Mouse (Mus musculus) CH12.LX (cell line): Measurements from ENCODE around the gene Slc7a7. TPM values are rescaled to one million over a fixed set of nuclear protein-coding genes. Genes with fewer than 3 reads are reported as not detected.

Source experiments
- DNase-seq: peaks from one replicate; pipeline ENCODE4 v3.0.0-alpha.2; 2013; ENCODE audit errors: extremely low read depth
- H3K27ac ChIP-seq: 2 replicates; pipeline ENCODE4 v1.5.1; 2012; ENCODE audit warnings: low read depth, mild to moderate bottlenecking, control low read depth, moderate library complexity; ENCODE audit not compliant: insufficient read depth
- H3K27me3 ChIP-seq: replicated peaks from 2 replicates; pipeline ENCODE3; 2012; ENCODE audit warnings: inconsistent platforms
- H3K36me3 ChIP-seq, 2 experiments: replicated peaks in 1 of 2; 2 replicates each; pipeline versions ENCODE3 to v1.6.1; 2012; ENCODE audit warnings: inconsistent platforms in 1 of 2, low read length in 1 of 2, mild to moderate bottlenecking in 1 of 2, mixed read lengths in 1 of 2, moderate library complexity in 1 of 2; ENCODE audit not compliant: control insufficient read depth in 1 of 2, insufficient read depth in 1 of 2
- H3K4me1 ChIP-seq, 2 experiments: 2 replicates each; pipeline ENCODE4 v1.6.1; 2012; ENCODE audit warnings: inconsistent platforms in 1 of 2, moderate library complexity in 1 of 2; ENCODE audit not compliant: insufficient read depth in 2 of 2, control insufficient read depth in 1 of 2
- H3K4me2 ChIP-seq: 2 replicates; pipeline ENCODE4 v1.6.1; 2012; ENCODE audit warnings: low read depth, mild to moderate bottlenecking, control low read depth; ENCODE audit not compliant: poor library complexity, insufficient read depth, severe bottlenecking
- H3K4me3 ChIP-seq, 3 experiments: fragments of 150-350 bp in 1 of 3; sonication (generic) in 1 of 3; replicated peaks in 1 of 3; 2 replicates each; pipeline versions ENCODE3 to v1.5.1; 2011 to 2012; ENCODE audit warnings: low read depth in 2 of 3, low read length in 2 of 3, mild to moderate bottlenecking in 2 of 3, moderate library complexity in 2 of 3, control low read depth in 1 of 3, improper control_type of control experiment in 1 of 3, inconsistent platforms in 1 of 3, mixed read lengths in 1 of 3; ENCODE audit not compliant: poor library complexity in 1 of 3
- H3K79me2 ChIP-seq: replicated peaks from 2 replicates; pipeline ENCODE4 v1.6.1; 2012; ENCODE audit warnings: mild to moderate bottlenecking, moderate library complexity; ENCODE audit not compliant: control insufficient read depth, poor library complexity, insufficient read depth, severe bottlenecking; ENCODE audit errors: extremely low read depth
- H3K9ac ChIP-seq: 2 replicates; pipeline ENCODE4 v1.6.1; 2012; ENCODE audit warnings: low read depth, mild to moderate bottlenecking, control low read depth, moderate library complexity; ENCODE audit not compliant: insufficient read depth
- H3K9me3 ChIP-seq: replicated peaks from 2 replicates; pipeline ENCODE3; 2012; ENCODE audit warnings: low read length, inconsistent platforms, mixed read lengths
- BHLHE40 ChIP-seq: IDR thresholded peaks from 2 replicates; pipeline ENCODE4 v1.6.1; 2011; ENCODE audit warnings: mild to moderate bottlenecking, low read depth, low read length, improper control_type of control experiment
- CHD1 ChIP-seq: IDR thresholded peaks from 2 replicates; pipeline ENCODE4 v1.6.1; 2012; ENCODE audit warnings: low read depth, low read length, improper control_type of control experiment, inconsistent platforms
- CHD2 ChIP-seq: IDR thresholded peaks from 2 replicates; pipeline ENCODE4 v1.6.1; 2011; ENCODE audit warnings: low read length, improper control_type of control experiment
- CTCF ChIP-seq, 2 experiments: IDR thresholded peaks in 1 of 2; conservative IDR thresholded peaks in 1 of 2; 2 replicates each; pipeline ENCODE4 v1.5.1; 2011 to 2012; ENCODE audit warnings: low read depth in 2 of 2, low read length in 2 of 2, improper control_type of control experiment in 1 of 2, inconsistent platforms in 1 of 2, mild to moderate bottlenecking in 1 of 2, moderate library complexity in 1 of 2
- E2F4 ChIP-seq: IDR thresholded peaks from 2 replicates; pipeline ENCODE4 v1.6.1; 2011; ENCODE audit warnings: low read depth, low read length, improper control_type of control experiment; ENCODE audit not compliant: insufficient replicate concordance
- ELF1 ChIP-seq: IDR thresholded peaks from 2 replicates; pipeline ENCODE4 v1.6.1; 2014; ENCODE audit warnings: low read depth, mild to moderate bottlenecking, inconsistent platforms, low read length, improper control_type of control experiment
- EP300 ChIP-seq: IDR thresholded peaks from 2 replicates; pipeline ENCODE4 v1.6.1; 2011; ENCODE audit warnings: low read length, improper control_type of control experiment
- GABPA ChIP-seq: IDR thresholded peaks from 2 replicates; pipeline ENCODE4 v1.6.1; 2012; ENCODE audit warnings: low read depth, low read length, improper control_type of control experiment, inconsistent platforms; ENCODE audit not compliant: insufficient replicate concordance
- HCFC1 ChIP-seq: IDR thresholded peaks from 2 replicates; pipeline ENCODE4 v1.6.1; 2012; ENCODE audit warnings: low read depth, mild to moderate bottlenecking, inconsistent platforms, low read length, improper control_type of control experiment
- IRF4 ChIP-seq: IDR thresholded peaks from 2 replicates; pipeline ENCODE4 v1.6.1; 2014; ENCODE audit warnings: low read depth, mild to moderate bottlenecking, inconsistent platforms, low read length, improper control_type of control experiment
- JUN ChIP-seq: IDR thresholded peaks from 2 replicates; pipeline ENCODE4 v1.6.1; 2011; ENCODE audit warnings: low read depth, mild to moderate bottlenecking, low read length, improper control_type of control experiment, moderate library complexity; ENCODE audit not compliant: insufficient read depth
- JUND ChIP-seq: conservative IDR thresholded peaks from 2 replicates; pipeline ENCODE4 v1.6.1; 2011; ENCODE audit warnings: low read depth, low read length, improper control_type of control experiment
- KAT2A ChIP-seq: IDR thresholded peaks from 2 replicates; pipeline ENCODE4 v1.6.1; 2012; ENCODE audit warnings: low read length, improper control_type of control experiment, inconsistent platforms; ENCODE audit not compliant: insufficient replicate concordance
- MAFK ChIP-seq: IDR thresholded peaks from 2 replicates; pipeline ENCODE4 v1.6.1; 2011; ENCODE audit warnings: low read length, improper control_type of control experiment; ENCODE audit not compliant: insufficient replicate concordance
- MAX ChIP-seq: IDR thresholded peaks from 2 replicates; pipeline ENCODE4 v1.6.1; 2011; ENCODE audit warnings: low read length, improper control_type of control experiment
- MEF2A ChIP-seq: IDR thresholded peaks from 2 replicates; pipeline ENCODE4 v1.6.1; 2014; ENCODE audit warnings: low read depth, mild to moderate bottlenecking, inconsistent platforms, low read length, improper control_type of control experiment, borderline replicate concordance
- MXI1 ChIP-seq: IDR thresholded peaks from 2 replicates; pipeline ENCODE4 v1.6.1; 2011; ENCODE audit warnings: mild to moderate bottlenecking, low read depth, low read length, improper control_type of control experiment
- MYC ChIP-seq: IDR thresholded peaks from 2 replicates; pipeline ENCODE4 v1.6.1; 2011; ENCODE audit warnings: low read depth, mild to moderate bottlenecking, improper control_type of control experiment, low read length
- NELFE ChIP-seq: IDR thresholded peaks from 2 replicates; pipeline ENCODE4 v1.6.1; 2011; ENCODE audit warnings: low read depth, low read length, improper control_type of control experiment
- NRF1 ChIP-seq: IDR thresholded peaks from 2 replicates; pipeline ENCODE4 v1.6.1; 2014; ENCODE audit warnings: low read depth, mild to moderate bottlenecking, inconsistent platforms, low read length, improper control_type of control experiment, moderate library complexity
- PAX5 ChIP-seq: IDR thresholded peaks from 2 replicates; pipeline ENCODE4 v1.6.1; 2012; ENCODE audit warnings: low read length, inconsistent platforms, mixed read lengths
- POLR2A ChIP-seq: IDR thresholded peaks from 2 replicates; pipeline ENCODE4 v1.6.1; 2011; ENCODE audit warnings: low read depth, mild to moderate bottlenecking, improper control_type of control experiment, low read length
- POLR2AphosphoS2 ChIP-seq: IDR thresholded peaks from 2 replicates; pipeline ENCODE4 v1.6.1; 2011; ENCODE audit warnings: low read depth, low read length, improper control_type of control experiment
- RAD21 ChIP-seq: IDR thresholded peaks from 2 replicates; pipeline ENCODE4 v1.6.1; 2011; ENCODE audit warnings: low read depth, mild to moderate bottlenecking, low read length, improper control_type of control experiment, moderate library complexity
- RCOR1 ChIP-seq: conservative IDR thresholded peaks from 2 replicates; pipeline ENCODE4 v1.6.1; 2012; ENCODE audit warnings: low read depth, mild to moderate bottlenecking, inconsistent platforms, low read length, improper control_type of control experiment
- SIN3A ChIP-seq: IDR thresholded peaks from 2 replicates; pipeline ENCODE4 v1.6.1; 2012; ENCODE audit warnings: low read length, improper control_type of control experiment, inconsistent platforms
- TBP ChIP-seq: conservative IDR thresholded peaks from 2 replicates; pipeline ENCODE4 v1.6.1; 2011; ENCODE audit warnings: low read depth, low read length, improper control_type of control experiment
- TCF12 ChIP-seq: IDR thresholded peaks from 2 replicates; pipeline ENCODE4 v1.6.1; 2014; ENCODE audit warnings: low read depth, mild to moderate bottlenecking, inconsistent platforms, low read length, improper control_type of control experiment
- UBTF ChIP-seq: IDR thresholded peaks from 2 replicates; pipeline ENCODE4 v1.6.1; 2012; ENCODE audit warnings: low read depth, mild to moderate bottlenecking, inconsistent platforms, low read length, improper control_type of control experiment, moderate library complexity
- USF1 ChIP-seq: IDR thresholded peaks from 2 replicates; pipeline ENCODE4 v1.6.1; 2014; ENCODE audit warnings: low read depth, mild to moderate bottlenecking, inconsistent platforms, low read length, improper control_type of control experiment
- USF2 ChIP-seq: conservative IDR thresholded peaks from 2 replicates; pipeline ENCODE4 v1.6.1; 2011; ENCODE audit warnings: low read depth, low read length, improper control_type of control experiment
- ZC3H11A ChIP-seq: IDR thresholded peaks from 2 replicates; pipeline ENCODE4 v1.6.1; 2012; ENCODE audit warnings: low read depth, mild to moderate bottlenecking, inconsistent platforms, low read length, improper control_type of control experiment
- ZMIZ1 ChIP-seq: IDR thresholded peaks from 2 replicates; pipeline ENCODE4 v1.6.1; 2012; ENCODE audit warnings: low read depth, mild to moderate bottlenecking, inconsistent platforms, low read length, improper control_type of control experiment
- ZNF384 ChIP-seq: IDR thresholded peaks from 2 replicates; pipeline ENCODE4 v1.6.1; 2012; ENCODE audit warnings: low read depth, low read length, improper control_type of control experiment, inconsistent platforms
- dilution Hi-C: fragments of 300-500 bp; cut with MboI; formaldehyde crosslinking; loops from 2 replicates; pipeline ENCODE4 v1.14.3; 2020; ENCODE audit warnings: low sequenced_read_pairs; ENCODE audit not compliant: extremely low pct_unique_long_range_greater_than_20kb, extremely low pct_ligation_motif_present
- in situ Hi-C: fragments of 300-500 bp; cut with MboI; formaldehyde crosslinking; loops from 3 replicates; pipeline ENCODE4 v1.14.3; 2019; ENCODE audit warnings: low sequenced_read_pairs, low pct_ligation_motif_present, low pct_unique_long_range_greater_than_20kb, mixed read lengths
- polyA plus RNA-seq: library from polyadenylated mRNA; unstranded; fragments of >175 nt; gene quantifications from 2 replicates; pipeline ENCODE4 v1.2.1, GENCODE M21; 2012; ENCODE audit warnings: low read depth; ENCODE audit not compliant: insufficient read length
- total RNA-seq, 2 experiments: library from RNA; depleted of rRNA; stranded (reverse); fragments of 300-350 nt in 1 of 2; fragments of >200 nt in 1 of 2; gene quantifications; 2 replicates each; pipeline ENCODE4 v1.2.3; 2012 to 2014

Gene Slc7a7
- total and polyA plus RNA-seq, 3 experiments: 27.8 to 50.4 (median 45.4) TPM

DNA sequence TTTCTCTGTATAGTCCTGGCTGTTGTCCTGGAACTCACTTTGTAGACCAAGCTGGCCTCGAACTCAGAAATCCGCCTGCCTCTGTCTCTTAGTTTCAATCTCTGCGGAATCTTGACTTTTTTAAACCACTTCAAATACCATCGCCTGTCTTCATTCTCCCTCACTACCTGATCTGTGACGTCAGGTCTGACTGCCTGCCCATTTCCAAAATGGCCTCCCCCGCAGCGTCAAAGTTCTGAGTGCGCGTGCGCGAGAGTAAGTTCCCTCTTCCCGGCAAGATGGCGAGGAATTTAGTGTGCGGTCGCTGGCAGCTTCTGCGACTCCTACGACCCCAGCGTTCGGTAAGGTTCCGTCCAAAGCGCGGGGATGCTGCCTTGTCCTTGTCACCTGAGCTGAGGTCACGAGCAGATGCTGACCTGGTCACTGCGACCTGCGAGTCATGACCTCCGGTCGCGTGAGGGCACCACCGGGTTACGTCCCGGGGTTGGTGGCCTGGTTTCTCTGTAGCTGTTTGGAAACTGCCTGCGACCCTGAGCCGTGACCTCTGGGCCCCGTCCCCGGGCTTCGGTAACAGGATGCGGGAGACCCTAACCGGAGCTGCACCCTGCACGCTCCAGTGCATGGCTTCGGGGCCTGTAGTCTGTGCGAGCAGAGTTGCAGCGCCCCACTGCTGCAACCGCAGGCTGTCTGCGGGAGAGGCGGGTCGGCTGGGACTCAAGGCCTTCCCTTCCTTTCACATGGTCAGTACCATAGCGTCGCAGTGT is 56.8 kb downstream of the Slc7a7 start, which contains the start of gene Oxa1l:
Gene Oxa1l, plus strand, starts transcription at position 258 of the 764 bp plus-strand sequence.
- H3K4me3 ChIP-seq: peak within 1 kb of the TSS; percentile 81 to 100 (median 97)
- in situ Hi-C loops: no loop called here
- peak; percentile 96 for DNase-seq
- peaks cover 2 to 16% of the 10 kb centered on the region in 2 experiments; a peak in 1 of 4 replicates for H3K4me1 ChIP-seq
- TF ChIP-seq USF1 (no peak), POLR2AphosphoS2 (peak; percentile 77), UBTF (no peak; the same call in 1 of the 2 replicates), RCOR1 (peak; percentile 76; the same call in 1 of the 2 replicates), MAFK (no peak), MXI1 (peak; percentile 69; the same call in 1 of the 2 replicates), USF2 (no peak), PAX5 (no peak), CTCF (conservative IDR thresholded peaks at IDR 0.05 in 1 of 2, IDR thresholded peaks at IDR 0.05 in 1 of 2; ENCODE audit: low read depth in 2 of 2, low read length in 2 of 2) (peak in 1 of 2 experiments; percentile 28; a peak in 1 of 4 replicates), MEF2A (peak; percentile 44), POLR2A (peak; percentile 91), GABPA (peak; percentile 54; the same call in 1 of the 2 replicates), JUN (no peak), MYC (peak; percentile 65; the same call in 1 of the 2 replicates), JUND (0 out of 2 replicates have a peak, but pooled peaks have one; percentile 40), HCFC1 (peak; percentile 96), ZNF384 (peak; percentile 88), BHLHE40 (peak; percentile 90), CHD1 (0 out of 2 replicates have a peak, but pooled peaks have one; percentile 20), EP300 (no peak), E2F4 (no peak), IRF4 (peak; percentile 61; the same call in 1 of the 2 replicates), NRF1 (peak; percentile 94), SIN3A (peak; percentile 86; the same call in 1 of the 2 replicates), TBP (peak; percentile 78), ZC3H11A (no peak), KAT2A (peak; percentile 93), RAD21 (no peak; the same call in 1 of the 2 replicates), MAX (peak; percentile 29; the same call in 1 of the 2 replicates), ZMIZ1 (0 out of 2 replicates have a peak, but pooled peaks have one; percentile 77), NELFE (peak; percentile 92), TCF12 (peak; percentile 93), ELF1 (peak; percentile 84), CHD2 (peak; percentile 90)
- TF ChIP-seq, all 38 proteins: peak for 24
- peak within 1 kb of the TSS; percentile 87 for H3K9ac ChIP-seq
- H3K4me2 ChIP-seq: peak within 1 kb of the TSS; percentile 96
- dilution Hi-C loops: no loop called here
- H3K36me3 ChIP-seq: peaks cover 13 to 30% of the 10 kb centered on the region in 2 experiments
- H3K9me3 ChIP-seq: peaks cover 1% of the 10 kb centered on the region
- H3K27ac ChIP-seq: peak within 1 kb of the TSS; percentile 72
- no peaks in the 10 kb centered on the region for H3K27me3 ChIP-seq
- peaks cover 21% of the 10 kb centered on the region for H3K79me2 ChIP-seq
